Mouse (Mus musculus) activated CD4-positive, CD25-positive, alpha-beta regulatory T cell, adult 4 months (primary cell): ENCODE results near the gene Rabep1. TPM values are rescaled to one million over a fixed set of nuclear protein-coding genes. Genes with fewer than 3 reads are reported as not detected.

Experiments
- ATAC-seq: one replicate; pipeline ENCODE4 v1.8.0; 2017
- polyA plus RNA-seq, 2 experiments: library from polyadenylated mRNA; unstranded; fragments of 100-300 nt; shearing (Covaris generic); gene quantifications; one replicate each; pipeline ENCODE4 v1.2.1; 2017

Rabep1 gene
- polyA plus RNA-seq, 2 experiments from 2014 or later, result 9.4 to 10.8 TPM

DNA sequence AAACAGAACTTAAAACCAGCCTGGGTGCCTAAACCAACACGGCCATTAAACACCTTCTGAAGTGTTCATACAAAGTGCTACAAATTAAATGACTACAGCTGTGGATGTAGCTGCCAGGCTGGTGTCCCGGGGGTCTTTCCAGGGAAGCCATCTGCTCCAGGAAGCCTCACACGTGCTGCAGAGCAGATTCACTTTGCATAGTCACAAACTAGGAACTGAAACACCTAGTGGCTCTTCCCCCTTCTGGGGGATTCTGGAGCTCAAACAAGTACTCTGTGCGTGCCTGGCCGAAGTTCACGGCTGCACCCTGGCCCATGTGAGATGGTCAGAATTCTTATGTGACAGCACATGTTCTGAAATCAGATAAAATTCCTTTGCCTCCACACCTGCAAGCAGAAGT lies 135.7 kb downstream of the Rabep1 start:
- no peak for ATAC-seq

DNA sequence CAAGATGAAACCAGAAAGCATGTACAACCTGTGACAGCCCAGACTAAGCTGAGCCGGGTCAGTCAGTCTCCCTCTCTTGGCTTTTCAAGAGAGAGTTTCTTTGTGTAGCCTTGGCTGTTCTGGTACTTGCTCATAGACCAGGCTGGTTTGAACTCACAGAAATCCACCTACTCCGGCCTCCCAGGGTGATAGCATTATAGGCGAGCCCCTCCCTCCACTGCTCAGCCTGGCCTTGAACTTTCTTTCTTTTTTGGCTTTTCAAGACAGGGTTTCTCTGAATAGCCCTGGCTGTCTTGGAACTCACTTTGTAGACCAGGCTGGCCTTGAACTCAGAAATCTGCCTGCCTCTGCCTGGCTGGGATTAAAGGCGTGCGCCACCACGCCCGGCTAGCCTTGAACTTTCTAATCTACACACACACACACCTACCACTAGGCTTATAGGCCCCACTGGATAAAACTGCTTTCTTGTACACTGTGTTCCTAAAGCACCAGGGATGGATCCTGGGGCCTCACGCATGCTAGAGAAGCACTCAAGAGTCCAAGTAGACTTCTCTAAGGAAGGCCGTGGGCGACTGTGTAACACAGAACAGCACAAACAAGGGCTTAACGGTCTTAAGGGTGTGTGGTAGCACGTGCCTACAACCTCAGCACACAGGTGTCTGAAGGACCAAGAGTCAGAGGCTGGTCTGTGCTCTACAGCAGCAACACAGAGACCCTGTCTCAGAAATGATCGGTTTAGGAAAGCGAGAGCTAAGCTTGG lies 136.4 kb downstream of the Rabep1 start:
- ATAC-seq, result no peak

DNA sequence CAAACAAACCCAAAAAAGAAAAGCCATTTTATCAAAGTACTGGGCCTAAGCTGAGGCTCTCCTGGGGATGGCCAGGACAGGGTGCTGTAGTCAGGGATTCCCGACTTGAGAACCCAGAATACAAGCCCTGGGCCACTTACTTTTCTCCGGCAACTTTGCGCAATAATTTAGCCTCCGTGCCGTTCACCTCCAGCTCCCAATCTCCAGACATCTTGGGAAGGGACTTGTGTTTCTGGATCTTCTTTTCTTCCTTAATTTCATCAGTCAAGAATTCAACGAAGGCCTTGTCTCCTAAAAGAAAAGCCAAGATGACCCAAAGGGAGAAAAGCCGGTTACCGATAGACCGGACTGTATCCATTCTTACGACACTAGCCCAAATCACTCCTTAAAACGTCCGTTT lies 137.5 kb downstream of the Rabep1 start:
- no peak for ATAC-seq

DNA sequence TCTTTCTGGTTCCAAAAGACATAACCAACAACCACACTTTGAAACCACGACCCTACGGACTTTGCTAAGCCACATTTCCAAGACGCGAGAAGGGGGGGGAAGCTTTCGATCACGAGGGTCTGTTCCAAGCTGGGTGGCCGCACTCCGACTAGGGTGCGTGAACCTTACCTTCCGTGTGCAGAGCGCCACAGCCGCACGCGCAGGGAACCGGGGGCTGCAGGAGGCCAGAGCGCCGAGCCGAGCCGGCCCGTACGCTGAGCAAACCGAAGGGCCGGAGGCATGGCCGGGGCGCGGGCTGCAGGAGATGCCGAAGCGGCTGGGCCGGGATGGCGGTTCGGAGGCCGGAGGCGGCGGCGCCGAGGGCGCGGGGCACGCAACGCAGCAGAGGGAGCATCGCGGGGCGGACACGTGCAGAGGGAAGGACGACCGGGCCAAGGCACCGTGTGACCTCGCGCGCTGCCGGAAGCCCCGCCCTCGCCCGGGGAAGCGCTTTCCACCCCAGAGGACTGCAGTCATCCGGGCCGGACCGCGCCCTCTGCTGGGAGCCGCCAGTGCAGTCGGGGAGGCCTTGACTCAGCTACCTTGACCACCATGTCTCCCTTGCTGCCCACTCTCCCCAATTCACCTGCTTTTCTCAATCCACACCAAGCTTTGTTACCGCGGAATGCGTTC lies 138.1 kb downstream of the Rabep1 start, which contains the start of gene C1qbp:
C1qbp (minus strand) TSS at position 470 of the 672 bp plus-strand sequence.
- ATAC-seq, result peak; percentile 100

Other genes with a start within 250 kb of the Rabep1 start
- not detected for gene 4930544D05Rik, start 228.9 kb upstream of the Rabep1 start, polyA plus RNA-seq
- gene Chrne, start 225.6 kb upstream of the Rabep1 start, polyA plus RNA-seq, result 1 to 10 TPM; 1.3 to 1.4 TPM
- under 1 TPM; 0.17 to 0.52 TPM for gene Gp1ba, start 205.7 kb upstream of the Rabep1 start, polyA plus RNA-seq
- gene Rnf167, start 197.5 kb upstream of the Rabep1 start, polyA plus RNA-seq, result 100 to 1,000 TPM; 281 to 288 TPM
- gene Slc25a11, start 197.3 kb upstream of the Rabep1 start, polyA plus RNA-seq, result 100 to 1,000 TPM in 1 of 2 experiments, 10 to 100 TPM in 1; 80.4 to 124 TPM
- gene Pfn1, start 190.1 kb upstream of the Rabep1 start, polyA plus RNA-seq, result 1,000 to 10,000 TPM; 3,856 to 4,120 TPM
- gene Eno3, start 187.6 kb upstream of the Rabep1 start, polyA plus RNA-seq, result 10 to 100 TPM; 20.9 to 21.4 TPM
- 100 to 1,000 TPM; 126 to 150 TPM for gene Spag7, start 175.4 kb upstream of the Rabep1 start, polyA plus RNA-seq
- 10 to 100 TPM; 11.3 to 14.0 TPM for gene Camta2, start 156.7 kb upstream of the Rabep1 start, polyA plus RNA-seq
- under 1 TPM in 1 of 2 experiments, not detected in 1; 0.63 TPM for gene Inca1, start 144.6 kb upstream of the Rabep1 start, polyA plus RNA-seq
- gene Kif1c, start 144.2 kb upstream of the Rabep1 start, polyA plus RNA-seq, result 1 to 10 TPM; 1.5 TPM
- gene Zfp3, start 80.6 kb upstream of the Rabep1 start, polyA plus RNA-seq, result 1 to 10 TPM; 3.9 to 5.4 TPM
- under 1 TPM in 1 of 2 experiments, not detected in 1; 0.64 TPM for gene Scimp, start 32.2 kb upstream of the Rabep1 start, polyA plus RNA-seq
- gene Nup88, start 125.2 kb downstream of the Rabep1 start, polyA plus RNA-seq, result 10 to 100 TPM; 65.6 to 75.9 TPM
- 10 to 100 TPM; 49.9 to 74.5 TPM for gene Rpain, start 125.4 kb downstream of the Rabep1 start, polyA plus RNA-seq
- 10 to 100 TPM; 18.4 to 22.1 TPM for gene C1qbp, start 138.2 kb downstream of the Rabep1 start, polyA plus RNA-seq
- gene Dhx33, start 159.7 kb downstream of the Rabep1 start, polyA plus RNA-seq, result 1 to 10 TPM; 5.2 to 5.7 TPM
- 10 to 100 TPM; 14.3 to 22.6 TPM for gene Mis12, start 174.8 kb downstream of the Rabep1 start, polyA plus RNA-seq
- gene Derl2, start 175.1 kb downstream of the Rabep1 start, polyA plus RNA-seq, result 100 to 1,000 TPM; 128 to 130 TPM
- gene 6330403K07Rik, start 188.7 kb downstream of the Rabep1 start, polyA plus RNA-seq, result 10 to 100 TPM in 1 of 2 experiments, 1 to 10 TPM in 1; 9.0 to 22.7 TPM